Mouse (Mus musculus) c-Kit-negative CD71-positive TER-119-positive erythroid progenitor cells, embryonic 14.5 days (primary cell): ENCODE data around the gene Myo10.

Source experiments
- DNase-seq: peaks from one replicate; pipeline ENCODE4 v3.0.0-alpha.2; 2013; ENCODE audit warnings: low read depth, low spot score

Myo10 gene

GRCm38 (mm10) chr15:25797888-25798287, 175.6 kb downstream of the Myo10 start:
- no peak for DNase-seq

GRCm38 (mm10) chr15:25801726-25802125, 179.4 kb downstream of the Myo10 start:
- DNase-seq = no peak

GRCm38 (mm10) chr15:25802194-25802593, 179.9 kb downstream of the Myo10 start:
- DNase-seq = no peak

GRCm38 (mm10) chr15:25803111-25803510, 180.8 kb downstream of the Myo10 start:
- no peak for DNase-seq

- DNase-seq = no peak
Measured at GRCm38 (mm10) chr15:25805336-25806110, 183.2 kb downstream of the Myo10 start.

- DNase-seq = no peak
Measured at GRCm38 (mm10) chr15:25806363-25806762, 184.0 kb downstream of the Myo10 start.

GRCm38 (mm10) chr15:25806878-25807277, 184.6 kb downstream of the Myo10 start:
- DNase-seq = no peak

- no peak for DNase-seq
Measured at GRCm38 (mm10) chr15:25808677-25809460, 186.5 kb downstream of the Myo10 start.

- DNase-seq = no peak
Measured at GRCm38 (mm10) chr15:25809669-25810068, 187.3 kb downstream of the Myo10 start.

- DNase-seq = no peak
Measured at GRCm38 (mm10) chr15:25811834-25812250, 189.5 kb downstream of the Myo10 start.

- no peak for DNase-seq
Measured at GRCm38 (mm10) chr15:25812479-25812878, 190.2 kb downstream of the Myo10 start.

GRCm38 (mm10) chr15:25814535-25814934, 192.2 kb downstream of the Myo10 start:
- DNase-seq = no peak

- no peak for DNase-seq
Measured at GRCm38 (mm10) chr15:25817191-25817590, 194.9 kb downstream of the Myo10 start.

- DNase-seq = no peak
Measured at GRCm38 (mm10) chr15:25821981-25822380, 199.7 kb downstream of the Myo10 start.

GRCm38 (mm10) chr15:25822656-25823055, 200.3 kb downstream of the Myo10 start:
- no peak for DNase-seq

- no peak for DNase-seq
Measured at GRCm38 (mm10) chr15:25826531-25826961, 204.2 kb downstream of the Myo10 start.

GRCm38 (mm10) chr15:25828464-25828863, 206.1 kb downstream of the Myo10 start:
- DNase-seq = no peak

- no peak for DNase-seq
Measured at GRCm38 (mm10) chr15:25830426-25830825, 208.1 kb downstream of the Myo10 start.

- DNase-seq = no peak
Measured at GRCm38 (mm10) chr15:25834282-25834681, 212.0 kb downstream of the Myo10 start.

GRCm38 (mm10) chr15:25834920-25835674, 212.8 kb downstream of the Myo10 start:
- DNase-seq = no peak

GRCm38 (mm10) chr15:25842462-25843085, 220.2 kb downstream of the Myo10 start:
- no peak for DNase-seq
